In genomic region chr2:164815821-164816220, GRCm38 (mm10) we compare ENCODE assay signal across 31 mouse cellular contexts. TPM values are rescaled to one million over a fixed set of nuclear protein-coding genes. Genes with fewer than 3 reads are reported as not detected.
DNase-seq lines count a peak whose midpoint lies in the region; ATAC-seq lines count a peak whose summit lies in the region.
"Had no signal": no experiment of that assay in that cellular context is flagged by ENCODE, and none has a peak within 500 bp of the region (broad histone marks: within the 10 kb centered on the region; RNA-seq: fewer than 3 reads in every experiment).

No protein-coding gene starts in this region.

- H3K4me3 ChIP-seq in heart, embryonic 10.5 days = no peak overlapping the region
- no peak overlapping the region for H3K4me3 ChIP-seq in liver, embryonic 16.5 days (ENCODE audit: low read depth, low read length)
- no peak overlapping the region for H3K4me3 ChIP-seq in hindbrain, embryonic 16.5 days (ENCODE audit: low read length)
- H3K4me3 ChIP-seq: hindbrain, embryonic 15.5 days; intestine, embryonic 15.5 days; layer of hippocampus, adult 2 months; left cerebral cortex, adult 2 months; limb, embryonic 15.5 days; midbrain, embryonic 15.5 days; neural tube, embryonic 12.5 days had no signal

- no peaks in the 10 kb centered on the region for H3K27me3 ChIP-seq in heart, embryonic 10.5 days (ENCODE audit: insufficient read depth, poor library complexity, severe bottlenecking)
- no peaks in the 10 kb centered on the region for H3K27me3 ChIP-seq in liver, embryonic 16.5 days (ENCODE audit: control insufficient read depth, insufficient read depth, low read depth, low read length)
- no peaks in the 10 kb centered on the region for H3K27me3 ChIP-seq in hindbrain, embryonic 16.5 days (replicated peaks; ENCODE audit: control insufficient read depth, insufficient read depth, low read length)
- H3K27me3 ChIP-seq: hindbrain, embryonic 15.5 days; intestine, embryonic 15.5 days; limb, embryonic 15.5 days; midbrain, embryonic 15.5 days; neural tube, embryonic 12.5 days had no signal

- 69% methylated on average over 8 of the region's 8 CpGs for WGBS in heart, embryonic 10.5 days
- WGBS in liver, embryonic 16.5 days (ENCODE audit: insufficient replicate concordance) = 44% methylated on average over 8 of the region's 8 CpGs
- 92% methylated on average over 8 of the region's 8 CpGs for WGBS in hindbrain, embryonic 16.5 days

- DNase-seq in heart, embryonic 10.5 days (ENCODE audit: low spot score) = no peak
- DNase-seq in heart, postnatal 25 days (ENCODE audit: low spot score) = no peak
- peak; percentile 61 for DNase-seq in liver
- no peak for DNase-seq in spleen, postnatal 36 days (ENCODE audit: low spot score in 2 of 2)
- no peak for DNase-seq in cerebellum, postnatal 10 days
- DNase-seq: adrenal gland, postnatal 25 days; cerebellum, adult 11-12 months; cerebellum, postnatal 25 days; gastrocnemius, postnatal 10 days; heart, adult 18-20 months; kidney, adult 9 months; kidney, postnatal 25 days; right cerebral cortex, postnatal 25 days; spleen, adult 18-20 months; thymus, postnatal 14 days had no signal

- peak; percentile 84 for ATAC-seq in liver, embryonic 16.5 days (ENCODE audit: low read depth)
- ATAC-seq in megakaryocyte-erythroid progenitor cell, adult 5-6 weeks (replicated peaks; ENCODE audit: low FRiP score, low TSS enrichment, poor library complexity, severe bottlenecking) = peak; percentile 89
- ATAC-seq in hindbrain, embryonic 16.5 days = no peak
- ATAC-seq: forebrain, embryonic 16.5 days; intestine, embryonic 15.5 days; lung, postnatal 0 days; midbrain, embryonic 15.5 days had no signal

- no peak overlapping the region for H3K4me2 ChIP-seq in liver, embryonic 16.5 days (ENCODE audit: low read depth, low read length)
- no peak overlapping the region for H3K4me2 ChIP-seq in hindbrain, embryonic 16.5 days (ENCODE audit: low read length)
- H3K4me2 ChIP-seq: hindbrain, embryonic 15.5 days; intestine, embryonic 15.5 days; limb, embryonic 15.5 days; midbrain, embryonic 15.5 days; neural tube, embryonic 12.5 days had no signal

- H3K36me3 ChIP-seq in heart, embryonic 10.5 days = peaks cover 21% of the 10 kb centered on the region
- H3K36me3 ChIP-seq in liver, embryonic 16.5 days (ENCODE audit: control insufficient read depth, insufficient read depth) = peaks cover 5% of the 10 kb centered on the region; the same call in 1 of the 2 replicates
- no peaks in the 10 kb centered on the region; the same call in 1 of the 2 replicates for H3K36me3 ChIP-seq in hindbrain, embryonic 16.5 days (ENCODE audit: control insufficient read depth, insufficient read depth, low read length)
- H3K36me3 ChIP-seq: intestine, embryonic 15.5 days had no signal

- intact Hi-C loops in heart, postnatal 25 days (cut with DNase I) = no loop called here

- no peaks in the 10 kb centered on the region for H3K9me3 ChIP-seq in heart, embryonic 10.5 days
- H3K9me3 ChIP-seq in liver, embryonic 16.5 days (replicated peaks; ENCODE audit: control insufficient read depth, low read length) = no peaks in the 10 kb centered on the region
- H3K9me3 ChIP-seq in hindbrain, embryonic 16.5 days (ENCODE audit: control insufficient read depth, low read length) = no peaks in the 10 kb centered on the region
- H3K9me3 ChIP-seq: hindbrain, embryonic 15.5 days; intestine, embryonic 15.5 days; limb, embryonic 15.5 days; midbrain, embryonic 15.5 days; neural tube, embryonic 12.5 days had no signal

- peaks cover 21% of the 10 kb centered on the region for H3K4me1 ChIP-seq in heart, embryonic 10.5 days
- peaks cover 15% of the 10 kb centered on the region for H3K4me1 ChIP-seq in liver, embryonic 16.5 days (ENCODE audit: control insufficient read depth, low read depth, low read length)
- no peaks in the 10 kb centered on the region for H3K4me1 ChIP-seq in hindbrain, embryonic 16.5 days (ENCODE audit: control insufficient read depth, insufficient read depth, low read depth, low read length)
- H3K4me1 ChIP-seq: hindbrain, embryonic 15.5 days; midbrain, embryonic 15.5 days; neural tube, embryonic 12.5 days had no signal

- peak overlapping the region; percentile 29; the same call in 1 of the 2 replicates for H3K27ac ChIP-seq in heart, embryonic 10.5 days
- no peak overlapping the region for H3K27ac ChIP-seq in liver, embryonic 16.5 days (ENCODE audit: low read length)
- H3K27ac ChIP-seq in hindbrain, embryonic 16.5 days (ENCODE audit: low read depth, low read length) = no peak overlapping the region
- H3K27ac ChIP-seq: hindbrain, embryonic 15.5 days; intestine, embryonic 15.5 days; layer of hippocampus, adult 2 months; left cerebral cortex, adult 2 months; limb, embryonic 15.5 days; midbrain, embryonic 15.5 days; neural tube, embryonic 12.5 days had no signal

- H3K9ac ChIP-seq in liver, embryonic 16.5 days (ENCODE audit: low read depth, low read length) = no peak overlapping the region
- H3K9ac ChIP-seq in hindbrain, embryonic 16.5 days (ENCODE audit: low read depth, low read length) = no peak overlapping the region
- H3K9ac ChIP-seq: hindbrain, embryonic 15.5 days; intestine, embryonic 15.5 days; limb, embryonic 15.5 days; midbrain, embryonic 15.5 days; neural tube, embryonic 12.5 days had no signal

RNA-seq across cellular contexts. Expression of gene Zswim1, which starts 6.7 kb away (rescaled TPM):
- 13.7 and 14.3 TPM in 2 replicates for polyA plus RNA-seq in heart, embryonic 10.5 days (2016; fragmentation: Nextera tagmentation; extraction: Ambion mirVana)
- 1 to 10 TPM; 3.6 to 4.5 TPM for total RNA-seq in heart, postnatal 25 days (2021)
- polyA plus RNA-seq in liver, embryonic 16.5 days (2015; fragmentation: Nextera tagmentation; extraction: Ambion mirVana) = 3.4 and 4.1 TPM in 2 replicates
- total RNA-seq in megakaryocyte-erythroid progenitor cell, adult 5-6 weeks (2014; fragmentation: Nextera tagmentation) = 11.0 and 14.2 TPM in 2 replicates
- total RNA-seq in megakaryocyte-erythroid progenitor cell, adult 5-6 weeks (2017) = 2.5 and 3.3 TPM in 2 replicates
- 26.1 and 32.7 TPM in 2 replicates for polyA plus RNA-seq in hindbrain, embryonic 16.5 days (2015; fragmentation: Nextera tagmentation; extraction: Ambion mirVana)

RNA-seq across cellular contexts. Expression of gene Zswim3, which starts 10.9 kb away (rescaled TPM):
- 7.7 and 9.7 TPM in 2 replicates for polyA plus RNA-seq in heart, embryonic 10.5 days (2016; fragmentation: Nextera tagmentation; extraction: Ambion mirVana)
- total RNA-seq in heart, postnatal 25 days (2021) = 1 to 10 TPM; 2.5 to 3.1 TPM
- polyA plus RNA-seq in liver, embryonic 16.5 days (2015; fragmentation: Nextera tagmentation; extraction: Ambion mirVana) = 4.3 TPM in 2 replicates
- total RNA-seq in megakaryocyte-erythroid progenitor cell, adult 5-6 weeks (2014; fragmentation: Nextera tagmentation) = 6.8 and 6.9 TPM in 2 replicates
- 1.8 and 4.4 TPM in 2 replicates for total RNA-seq in megakaryocyte-erythroid progenitor cell, adult 5-6 weeks (2017)
- polyA plus RNA-seq in hindbrain, embryonic 16.5 days (2015; fragmentation: Nextera tagmentation; extraction: Ambion mirVana) = 16.4 and 17.1 TPM in 2 replicates

RNA-seq across cellular contexts. Expression of gene Acot8, which starts 11.1 kb away (rescaled TPM):
- 17.8 and 21.5 TPM in 2 replicates for polyA plus RNA-seq in heart, embryonic 10.5 days (2016; fragmentation: Nextera tagmentation; extraction: Ambion mirVana)
- 10 to 100 TPM; 10.7 to 12.2 TPM for total RNA-seq in heart, postnatal 25 days (2021)
- 19.8 and 20.6 TPM in 2 replicates for polyA plus RNA-seq in liver, embryonic 16.5 days (2015; fragmentation: Nextera tagmentation; extraction: Ambion mirVana)
- total RNA-seq in megakaryocyte-erythroid progenitor cell, adult 5-6 weeks (2014; fragmentation: Nextera tagmentation) = 15.5 and 26.4 TPM in 2 replicates
- total RNA-seq in megakaryocyte-erythroid progenitor cell, adult 5-6 weeks (2017) = 10.1 and 17.6 TPM in 2 replicates
- polyA plus RNA-seq in hindbrain, embryonic 16.5 days (2015; fragmentation: Nextera tagmentation; extraction: Ambion mirVana) = 22.2 TPM in 2 replicates

RNA-seq across cellular contexts. Expression of gene Spata25, which starts 12.5 kb away (rescaled TPM):
- polyA plus RNA-seq in heart, embryonic 10.5 days (2016; fragmentation: Nextera tagmentation; extraction: Ambion mirVana) = 0.38 TPM in 1 of 2 replicates, not detected in the other
- total RNA-seq in heart, postnatal 25 days (2021) = under 1 TPM; 0.42 to 0.64 TPM
- not detected in 2 replicates for polyA plus RNA-seq in liver, embryonic 16.5 days (2015; fragmentation: Nextera tagmentation; extraction: Ambion mirVana)
- total RNA-seq in megakaryocyte-erythroid progenitor cell, adult 5-6 weeks (2014; fragmentation: Nextera tagmentation) = not detected in 2 replicates
- total RNA-seq in megakaryocyte-erythroid progenitor cell, adult 5-6 weeks (2017) = not detected in 2 replicates
- polyA plus RNA-seq in hindbrain, embryonic 16.5 days (2015; fragmentation: Nextera tagmentation; extraction: Ambion mirVana) = not detected in 2 replicates
- total RNA-seq: adrenal gland, postnatal 25 days; hematopoietic stem cell, adult 5-6 weeks had no signal
- polyA plus RNA-seq: embryonic facial prominence, embryonic 14.5 days; heart, embryonic 14.5 days; intestine, embryonic 15.5 days; limb, embryonic 15.5 days; lung, postnatal 0 days; midbrain, embryonic 15.5 days; neural tube, embryonic 12.5 days; stomach, embryonic 14.5 days had no signal

RNA-seq across cellular contexts. Expression of gene Ctsa, which starts 16.9 kb away (rescaled TPM):
- 138 and 149 TPM in 2 replicates for polyA plus RNA-seq in heart, embryonic 10.5 days (2016; fragmentation: Nextera tagmentation; extraction: Ambion mirVana)
- total RNA-seq in heart, postnatal 25 days (2021) = 100 to 1,000 TPM in 1 of 2 experiments, 10 to 100 TPM in 1; 90.9 to 108 TPM
- polyA plus RNA-seq in liver, embryonic 16.5 days (2015; fragmentation: Nextera tagmentation; extraction: Ambion mirVana) = 90.7 and 92.5 TPM in 2 replicates
- total RNA-seq in megakaryocyte-erythroid progenitor cell, adult 5-6 weeks (2014; fragmentation: Nextera tagmentation) = 63.5 and 87.0 TPM in 2 replicates
- 40.0 and 58.0 TPM in 2 replicates for total RNA-seq in megakaryocyte-erythroid progenitor cell, adult 5-6 weeks (2017)
- 108 and 114 TPM in 2 replicates for polyA plus RNA-seq in hindbrain, embryonic 16.5 days (2015; fragmentation: Nextera tagmentation; extraction: Ambion mirVana)
